Mouse (Mus musculus) ES-E14 (cell line): ENCODE results near the gene Gm20767.
"Not testable (repeated sequence)": the region's sequence is repeated elsewhere in the genome, so short reads cannot be mapped to it uniquely, and the experiment has no call there.

Source experiments
- CHD2 ChIP-seq: IDR thresholded peaks from 2 replicates; pipeline ENCODE4 v1.6.1; 2014; ENCODE audit warnings: mild to moderate bottlenecking, low read depth, low read length, inconsistent platforms
- ZC3H11A ChIP-seq: IDR thresholded peaks from 2 replicates; pipeline ENCODE4 v1.6.1; 2012; ENCODE audit warnings: low read depth, mild to moderate bottlenecking, inconsistent platforms, low read length, borderline replicate concordance

DNA sequence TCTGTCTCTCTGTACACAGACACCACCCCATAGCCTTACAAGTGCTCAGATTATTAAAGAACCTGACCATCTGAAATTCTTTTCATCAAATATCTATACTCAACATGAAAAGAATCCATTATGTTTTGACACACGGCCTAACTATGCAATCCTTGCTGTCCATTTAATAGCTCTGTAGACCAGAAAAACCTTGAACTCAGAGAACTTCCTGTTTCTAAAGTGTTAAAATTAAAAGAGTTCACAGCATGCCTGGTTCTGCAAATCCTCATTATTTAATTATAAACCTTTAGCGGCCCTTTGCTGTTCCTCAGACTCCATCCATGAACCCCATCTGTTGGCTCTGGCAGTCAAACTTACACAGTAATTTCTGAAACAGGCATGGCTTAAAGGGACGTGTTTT, 2.3 kb downstream of the Gm20767 start:
- not testable (repeated sequence) for TF ChIP-seq ZC3H11A, CHD2
